In genomic region chr17:32321390-32321734, GRCm38 (mm10) we compare ENCODE assay signal across 8 mouse cellular contexts. TPM values are rescaled to one million over a fixed set of nuclear protein-coding genes. Genes with fewer than 3 reads are reported as not detected.
DNase-seq lines count a peak whose midpoint lies in the region; ATAC-seq and TF ChIP-seq lines count a peak whose summit lies in the region.

No protein-coding gene starts in this region.

- intact Hi-C loops in left cerebral cortex, postnatal 4 days (cut with DNase I) = no loop called here

- no peak for DNase-seq in layer of hippocampus, adult 2 months (ENCODE audit: low spot score in 2 of 2)
- no peak for DNase-seq in layer of hippocampus, postnatal 25 days (ENCODE audit: extremely low spot score in 1 of 2, low spot score in 1 of 2)
- no peak for DNase-seq in embryonic facial prominence, embryonic 10.5 days (ENCODE audit: low spot score)
- no peak for DNase-seq in left cerebral cortex, postnatal 4 days
- no peak for DNase-seq in spleen, adult 12 weeks (ENCODE audit: low spot score)
- DNase-seq in adrenal gland, adult 18-20 months (ENCODE audit: low spot score in 2 of 2) = no peak

- H3K4me1 ChIP-seq in embryonic facial prominence, embryonic 10.5 days = peaks cover 21% of the 10 kb centered on the region
- peaks cover 16% of the 10 kb centered on the region for H3K4me1 ChIP-seq in intestine, embryonic 16.5 days (ENCODE audit: control insufficient read depth, insufficient read depth, low read length)
- H3K4me1 ChIP-seq in neural tube, embryonic 13.5 days (replicated peaks) = peaks cover 38% of the 10 kb centered on the region

- H3K9me3 ChIP-seq in embryonic facial prominence, embryonic 10.5 days = no peaks in the 10 kb centered on the region
- H3K9me3 ChIP-seq in intestine, embryonic 16.5 days (ENCODE audit: control insufficient read depth, low read length) = no peaks in the 10 kb centered on the region
- no peaks in the 10 kb centered on the region for H3K9me3 ChIP-seq in neural tube, embryonic 13.5 days

- ATAC-seq in intestine, embryonic 16.5 days = peak; percentile 78
- ATAC-seq in neural tube, embryonic 13.5 days (ENCODE audit: low read depth) = peak; percentile 73

- WGBS in embryonic facial prominence, embryonic 10.5 days = 0% methylated on average over 23 of the region's 23 CpGs
- 0% methylated on average over 23 of the region's 23 CpGs for whole genome bisulfite sequencing in intestine, embryonic 16.5 days
- WGBS in neural tube, embryonic 13.5 days = 1% methylated on average over 23 of the region's 23 CpGs

- TF ChIP-seq CTCF in layer of hippocampus, adult 2 months (conservative IDR thresholded peaks at IDR 0.05) = peak; percentile 58

- peak overlapping the region; percentile 93 for H3K27ac ChIP-seq in layer of hippocampus, adult 2 months
- H3K27ac ChIP-seq in embryonic facial prominence, embryonic 10.5 days (replicated peaks) = peak overlapping the region; percentile 96
- peak overlapping the region; percentile 92 for H3K27ac ChIP-seq in intestine, embryonic 16.5 days (ENCODE audit: low read length)
- H3K27ac ChIP-seq in neural tube, embryonic 13.5 days (replicated peaks) = peak overlapping the region; percentile 94

- H3K36me3 ChIP-seq in embryonic facial prominence, embryonic 10.5 days (replicated peaks) = peaks cover 62% of the 10 kb centered on the region
- H3K36me3 ChIP-seq in intestine, embryonic 16.5 days (ENCODE audit: control insufficient read depth, insufficient read depth, low read length) = peaks cover 5% of the 10 kb centered on the region; the same call in 1 of the 2 replicates
- peaks cover 47% of the 10 kb centered on the region for H3K36me3 ChIP-seq in neural tube, embryonic 13.5 days

- H3K9ac ChIP-seq in intestine, embryonic 16.5 days (ENCODE audit: low read depth, low read length) = peak overlapping the region; percentile 86
- peak overlapping the region; percentile 90 for H3K9ac ChIP-seq in neural tube, embryonic 13.5 days

- H3K4me2 ChIP-seq in intestine, embryonic 16.5 days (ENCODE audit: low read depth, low read length) = peak overlapping the region; percentile 83
- H3K4me2 ChIP-seq in neural tube, embryonic 13.5 days = peak overlapping the region; percentile 84

- no peaks in the 10 kb centered on the region for H3K27me3 ChIP-seq in embryonic facial prominence, embryonic 10.5 days (replicated peaks; ENCODE audit: low read depth, poor library complexity, severe bottlenecking)
- no peaks in the 10 kb centered on the region for H3K27me3 ChIP-seq in intestine, embryonic 16.5 days (replicated peaks; ENCODE audit: control insufficient read depth, insufficient read depth, low read length)
- H3K27me3 ChIP-seq in neural tube, embryonic 13.5 days = no peaks in the 10 kb centered on the region

- peak overlapping the region; percentile 98 for H3K4me3 ChIP-seq in layer of hippocampus, adult 2 months
- peak overlapping the region; percentile 89 for H3K4me3 ChIP-seq in embryonic facial prominence, embryonic 10.5 days
- H3K4me3 ChIP-seq in intestine, embryonic 16.5 days (ENCODE audit: low read length) = peak overlapping the region; percentile 78
- H3K4me3 ChIP-seq in neural tube, embryonic 13.5 days = peak overlapping the region; percentile 64

RNA-seq across cellular contexts. Expression of gene Akap8, which starts 0.3 kb away (rescaled TPM):
- total RNA-seq in layer of hippocampus, adult 2 months (2021) = 100 to 1,000 TPM in 1 of 2 experiments, 10 to 100 TPM in 1; 99.2 to 112 TPM
- total RNA-seq in layer of hippocampus, postnatal 25 days (2021) = 10 to 100 TPM; 68.1 to 92.0 TPM
- 152 and 159 TPM in 2 replicates for polyA plus RNA-seq in embryonic facial prominence, embryonic 10.5 days (2016; fragmentation: Nextera tagmentation; extraction: Ambion mirVana)
- polyA plus RNA-seq in intestine, embryonic 16.5 days (2015; fragmentation: Nextera tagmentation; extraction: Ambion mirVana) = 75.0 and 75.7 TPM in 2 replicates
- polyA plus RNA-seq in neural tube, embryonic 13.5 days (2015; fragmentation: Nextera tagmentation; extraction: Ambion mirVana) = 95.9 and 104 TPM in 2 replicates
- 100 to 1,000 TPM; 111 to 123 TPM for total RNA-seq in left cerebral cortex, postnatal 4 days (2021)
- total RNA-seq in adrenal gland, adult 18-20 months (2021) = 10 to 100 TPM; 73.4 to 87.9 TPM

RNA-seq across cellular contexts. Expression of gene Akap8l, which starts 29.0 kb away (rescaled TPM):
- total RNA-seq in layer of hippocampus, adult 2 months (2021) = 100 to 1,000 TPM; 220 to 238 TPM
- total RNA-seq in layer of hippocampus, postnatal 25 days (2021) = 100 to 1,000 TPM; 140 to 197 TPM
- polyA plus RNA-seq in embryonic facial prominence, embryonic 10.5 days (2016; fragmentation: Nextera tagmentation; extraction: Ambion mirVana) = 93.0 and 94.5 TPM in 2 replicates
- polyA plus RNA-seq in intestine, embryonic 16.5 days (2015; fragmentation: Nextera tagmentation; extraction: Ambion mirVana) = 66.3 and 73.0 TPM in 2 replicates
- 153 and 154 TPM in 2 replicates for polyA plus RNA-seq in neural tube, embryonic 13.5 days (2015; fragmentation: Nextera tagmentation; extraction: Ambion mirVana)
- total RNA-seq in left cerebral cortex, postnatal 4 days (2021) = 100 to 1,000 TPM in 1 of 2 experiments, 10 to 100 TPM in 1; 98.5 to 109 TPM
- 100 to 1,000 TPM in 1 of 2 experiments, 10 to 100 TPM in 1; 98.4 to 128 TPM for total RNA-seq in adrenal gland, adult 18-20 months (2021)

RNA-seq across cellular contexts. Expression of gene Brd4, which starts 36.8 kb away (rescaled TPM):
- total RNA-seq in layer of hippocampus, adult 2 months (2021) = 100 to 1,000 TPM; 103 to 121 TPM
- total RNA-seq in layer of hippocampus, postnatal 25 days (2021) = 100 to 1,000 TPM; 104 to 117 TPM
- 116 and 122 TPM in 2 replicates for polyA plus RNA-seq in embryonic facial prominence, embryonic 10.5 days (2016; fragmentation: Nextera tagmentation; extraction: Ambion mirVana)
- polyA plus RNA-seq in intestine, embryonic 16.5 days (2015; fragmentation: Nextera tagmentation; extraction: Ambion mirVana) = 35.1 and 56.8 TPM in 2 replicates
- polyA plus RNA-seq in neural tube, embryonic 13.5 days (2015; fragmentation: Nextera tagmentation; extraction: Ambion mirVana) = 87.7 and 101 TPM in 2 replicates
- 100 to 1,000 TPM; 132 to 137 TPM for total RNA-seq in left cerebral cortex, postnatal 4 days (2021)
- 100 to 1,000 TPM in 1 of 2 experiments, 10 to 100 TPM in 1; 96.2 to 110 TPM for total RNA-seq in adrenal gland, adult 18-20 months (2021)
